Mouse (Mus musculus): Measurements from ENCODE around the gene Adgrg5. TPM values are rescaled to one million over a fixed set of nuclear protein-coding genes. Genes with fewer than 3 reads are reported as not detected.
A peak's percentile ranks its signal among the peaks of the same experiment; 100 is the strongest.

Adgrg5 gene
- polyA plus RNA-seq, 1 experiment from 2014 or later = 2.8 TPM

- Histone ChIP-seq H3K4me1 (ENCODE audit: control insufficient read depth, insufficient read depth, low read length) (peaks cover 44% of the 10 kb centered on the region), H3K4me2 (ENCODE audit: low read depth, low read length) (no peak overlapping the region), H3K9ac (ENCODE audit: low read depth, low read length) (no peak overlapping the region), H3K27me3 (replicated peaks; ENCODE audit: control insufficient read depth, insufficient read depth, low read length) (no peaks in the 10 kb centered on the region), H3K27ac (ENCODE audit: low read length) (0 out of 2 replicates have a peak overlapping the region, but pooled peaks have one; percentile 25), H3K9me3 (ENCODE audit: control insufficient read depth, low read length) (no peaks in the 10 kb centered on the region), H3K4me3 (ENCODE audit: low read length) (no peak overlapping the region), H3K36me3 (ENCODE audit: control insufficient read depth, insufficient read depth, low read length) (no peaks in the 10 kb centered on the region; the same call in 1 of the 2 replicates)
- WGBS = 39% methylated on average over 3 of the region's 3 CpGs
- ATAC-seq = no peak
Observed at GRCm38 (mm10) chr8:94914701-94915101, 8.8 kb upstream of the Adgrg5 start.

- Histone ChIP-seq H3K27me3 (replicated peaks; ENCODE audit: control insufficient read depth, insufficient read depth, low read length) (no peaks in the 10 kb centered on the region), H3K27ac (ENCODE audit: low read length) (peak overlapping the region; percentile 52; the same call in 1 of the 2 replicates), H3K9me3 (ENCODE audit: control insufficient read depth, low read length) (no peaks in the 10 kb centered on the region), H3K4me3 (ENCODE audit: low read length) (peak overlapping the region; percentile 65), H3K36me3 (ENCODE audit: control insufficient read depth, insufficient read depth, low read length) (no peaks in the 10 kb centered on the region; the same call in 1 of the 2 replicates), H3K4me1 (ENCODE audit: control insufficient read depth, insufficient read depth, low read length) (peaks cover 44% of the 10 kb centered on the region), H3K9ac (ENCODE audit: low read depth, low read length) (peak overlapping the region; percentile 80), H3K4me2 (ENCODE audit: low read depth, low read length) (peak overlapping the region; percentile 79)
- no peak for ATAC-seq
- WGBS = 52% methylated on average over 9 of the region's 9 CpGs
Observed at GRCm38 (mm10) chr8:94916311-94916959, 7.1 kb upstream of the Adgrg5 start.

- WGBS = 9% methylated on average over 10 of the region's 10 CpGs
- no peak; the same call in 1 of the 2 replicates for ATAC-seq
Observed at GRCm38 (mm10) chr8:94916960-94917324, 6.6 kb upstream of the Adgrg5 start.

GRCm38 (mm10) chr8:94917352-94917751 lies 6.1 kb upstream of the Adgrg5 start:
- Histone ChIP-seq H3K9ac (ENCODE audit: low read depth, low read length) (peak overlapping the region; percentile 80), H3K4me1 (ENCODE audit: control insufficient read depth, insufficient read depth, low read length) (peaks cover 46% of the 10 kb centered on the region), H3K9me3 (ENCODE audit: control insufficient read depth, low read length) (no peaks in the 10 kb centered on the region), H3K27ac (ENCODE audit: low read length) (peak overlapping the region; percentile 72), H3K4me3 (ENCODE audit: low read length) (peak overlapping the region; percentile 65), H3K4me2 (ENCODE audit: low read depth, low read length) (peak overlapping the region; percentile 79), H3K36me3 (ENCODE audit: control insufficient read depth, insufficient read depth, low read length) (no peaks in the 10 kb centered on the region; the same call in 1 of the 2 replicates), H3K27me3 (replicated peaks; ENCODE audit: control insufficient read depth, insufficient read depth, low read length) (no peaks in the 10 kb centered on the region)
- ATAC-seq = peak; percentile 94
- under 1% methylated on average over 27 of the region's 27 CpGs for WGBS

More at GRCm38 (mm10) chr8:94916960-94917324, 6.6 kb upstream of the Adgrg5 start:
- peak overlapping the region; percentile 52; the same call in 1 of the 2 replicates for H3K27ac ChIP-seq (ENCODE audit: low read length)
- peaks cover 44% of the 10 kb centered on the region for H3K4me1 ChIP-seq (ENCODE audit: control insufficient read depth, insufficient read depth, low read length)
- H3K9me3 ChIP-seq (ENCODE audit: control insufficient read depth, low read length) = no peaks in the 10 kb centered on the region
- no peaks in the 10 kb centered on the region; the same call in 1 of the 2 replicates for H3K36me3 ChIP-seq (ENCODE audit: control insufficient read depth, insufficient read depth, low read length)
- peak overlapping the region; percentile 79 for H3K4me2 ChIP-seq (ENCODE audit: low read depth, low read length)
- peak overlapping the region; percentile 80 for H3K9ac ChIP-seq (ENCODE audit: low read depth, low read length)
- no peaks in the 10 kb centered on the region for H3K27me3 ChIP-seq (replicated peaks; ENCODE audit: control insufficient read depth, insufficient read depth, low read length)
- peak overlapping the region; percentile 65 for H3K4me3 ChIP-seq (ENCODE audit: low read length)

DNA sequence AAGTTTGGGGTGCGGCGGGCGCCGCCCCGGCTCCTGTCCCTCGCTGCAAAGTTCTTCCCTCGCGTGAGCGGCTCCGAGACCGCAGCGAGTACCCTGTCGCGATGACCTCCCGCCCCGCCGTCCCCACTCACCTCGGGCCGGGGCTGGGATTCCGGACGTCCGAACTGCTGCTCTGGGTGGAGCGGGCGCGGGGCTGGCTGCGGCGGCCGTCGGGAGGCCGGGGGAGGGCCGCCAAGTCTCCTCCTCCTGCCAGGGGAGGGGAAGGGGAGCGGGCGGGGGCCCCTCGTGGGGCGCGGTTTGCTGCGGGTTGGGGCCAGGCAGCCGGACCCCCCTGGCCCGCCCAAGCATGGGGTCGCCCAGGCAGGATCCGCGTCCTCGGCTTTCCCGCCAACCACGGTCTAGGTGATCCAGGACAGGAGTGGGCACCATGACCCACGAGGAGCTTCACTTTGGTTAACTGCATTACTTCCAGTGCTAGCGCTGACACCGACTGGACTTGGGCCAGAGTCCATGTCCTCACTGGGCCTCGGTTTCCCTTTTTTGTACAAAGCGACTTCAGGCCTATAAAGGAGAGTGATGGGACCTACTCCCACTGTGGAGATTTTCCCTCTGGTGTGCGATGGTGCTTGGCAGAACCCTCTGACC lies 5.5 kb upstream of the Adgrg5 start, which contains the start of gene Ccdc102a:
Gene Ccdc102a (minus strand): TSS at position 248 of the 645 bp plus-strand sequence.
- peaks cover 51% of the 10 kb centered on the region for H3K4me1 ChIP-seq (ENCODE audit: control insufficient read depth, insufficient read depth, low read length)
- H3K9me3 ChIP-seq (ENCODE audit: control insufficient read depth, low read length) = no peaks in the 10 kb centered on the region
- ATAC-seq = peak; percentile 73

DNA sequence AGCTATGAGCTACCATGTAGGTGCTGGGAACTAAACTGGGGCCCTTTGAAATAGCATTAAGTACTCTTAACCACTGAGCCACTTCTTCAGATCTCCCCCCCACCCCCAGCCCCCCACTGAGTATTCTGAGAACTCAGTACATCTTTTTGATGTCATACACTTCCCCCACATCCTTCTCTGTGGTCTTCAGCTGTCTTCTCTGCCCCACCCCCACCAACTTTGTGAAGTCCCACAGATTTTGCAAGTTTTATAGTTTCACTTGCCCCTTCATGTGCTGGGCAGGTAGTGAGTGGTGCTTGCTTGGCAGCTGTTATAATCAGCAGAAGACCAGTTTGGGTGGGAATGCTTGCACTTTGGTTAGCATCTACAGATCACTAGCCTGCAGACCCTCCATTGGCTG lies 4.2 kb upstream of the Adgrg5 start:
- no peak overlapping the region for H3K9ac ChIP-seq (ENCODE audit: low read depth, low read length)
- H3K36me3 ChIP-seq (ENCODE audit: control insufficient read depth, insufficient read depth, low read length) = no peaks in the 10 kb centered on the region
- H3K4me1 ChIP-seq (ENCODE audit: control insufficient read depth, insufficient read depth, low read length) = peaks cover 39% of the 10 kb centered on the region
- no peaks in the 10 kb centered on the region for H3K9me3 ChIP-seq (ENCODE audit: control insufficient read depth, low read length)
- no peak overlapping the region for H3K4me2 ChIP-seq (ENCODE audit: low read depth, low read length)
- H3K4me3 ChIP-seq (ENCODE audit: low read length) = no peak overlapping the region
- no peak overlapping the region for H3K27ac ChIP-seq (ENCODE audit: low read length)
- H3K27me3 ChIP-seq (replicated peaks; ENCODE audit: control insufficient read depth, insufficient read depth, low read length) = no peaks in the 10 kb centered on the region
- no peak for ATAC-seq

More for the DNA sequence above, 5.5 kb upstream of the Adgrg5 start, which contains the start of gene Ccdc102a:
- Histone ChIP-seq H3K27ac (ENCODE audit: low read length) (peak within 1 kb of the TSS; percentile 72), H3K27me3 (replicated peaks; ENCODE audit: control insufficient read depth, insufficient read depth, low read length) (no peaks in the 10 kb centered on the region), H3K9ac (ENCODE audit: low read depth, low read length) (peak within 1 kb of the TSS; percentile 80), H3K4me3 (ENCODE audit: low read length) (peak within 1 kb of the TSS; percentile 65), H3K4me2 (ENCODE audit: low read depth, low read length) (peak within 1 kb of the TSS; percentile 79), H3K36me3 (ENCODE audit: control insufficient read depth, insufficient read depth, low read length) (no peaks in the 10 kb centered on the region)
- WGBS = 3% methylated on average over 48 of the region's 51 CpGs

- ATAC-seq = no peak
- H3K4me2 ChIP-seq (ENCODE audit: low read depth, low read length) = no peak overlapping the region
- H3K27ac ChIP-seq (ENCODE audit: low read length) = no peak overlapping the region
- 55% methylated on average over 6 of the region's 6 CpGs for WGBS
- H3K4me3 ChIP-seq (ENCODE audit: low read length) = no peak overlapping the region
- H3K27me3 ChIP-seq (replicated peaks; ENCODE audit: control insufficient read depth, insufficient read depth, low read length) = no peaks in the 10 kb centered on the region
- H3K9me3 ChIP-seq (ENCODE audit: control insufficient read depth, low read length) = no peaks in the 10 kb centered on the region
- H3K36me3 ChIP-seq (ENCODE audit: control insufficient read depth, insufficient read depth, low read length) = no peaks in the 10 kb centered on the region
- H3K4me1 ChIP-seq (ENCODE audit: control insufficient read depth, insufficient read depth, low read length) = peaks cover 12% of the 10 kb centered on the region
- H3K9ac ChIP-seq (ENCODE audit: low read depth, low read length) = no peak overlapping the region
Observed at GRCm38 (mm10) chr8:94922176-94922575, 1.3 kb upstream of the Adgrg5 start.

GRCm38 (mm10) chr8:94922602-94923001 lies 892 bp upstream of the Adgrg5 start:
- H3K36me3 ChIP-seq (ENCODE audit: control insufficient read depth, insufficient read depth, low read length) = no peaks in the 10 kb centered on the region
- peak; percentile 32; the same call in 1 of the 2 replicates for ATAC-seq
- peaks cover 12% of the 10 kb centered on the region for H3K4me1 ChIP-seq (ENCODE audit: control insufficient read depth, insufficient read depth, low read length)
- H3K9ac ChIP-seq (ENCODE audit: low read depth, low read length) = no peak overlapping the region
- H3K27me3 ChIP-seq (replicated peaks; ENCODE audit: control insufficient read depth, insufficient read depth, low read length) = no peaks in the 10 kb centered on the region
- H3K9me3 ChIP-seq (ENCODE audit: control insufficient read depth, low read length) = no peaks in the 10 kb centered on the region
- no peak overlapping the region for H3K4me2 ChIP-seq (ENCODE audit: low read depth, low read length)
- WGBS = 18% methylated on average over 8 of the region's 8 CpGs
- no peak overlapping the region for H3K4me3 ChIP-seq (ENCODE audit: low read length)
- H3K27ac ChIP-seq (ENCODE audit: low read length) = no peak overlapping the region

GRCm38 (mm10) chr8:94928227-94928626 lies 4.7 kb downstream of the Adgrg5 start:
- no peak for ATAC-seq
- Histone ChIP-seq H3K9ac (ENCODE audit: low read depth, low read length) (no peak overlapping the region), H3K4me2 (ENCODE audit: low read depth, low read length) (no peak overlapping the region), H3K27ac (ENCODE audit: low read length) (no peak overlapping the region), H3K27me3 (replicated peaks; ENCODE audit: control insufficient read depth, insufficient read depth, low read length) (no peaks in the 10 kb centered on the region), H3K36me3 (ENCODE audit: control insufficient read depth, insufficient read depth, low read length) (no peaks in the 10 kb centered on the region), H3K4me3 (ENCODE audit: low read length) (no peak overlapping the region), H3K9me3 (ENCODE audit: control insufficient read depth, low read length) (no peaks in the 10 kb centered on the region), H3K4me1 (ENCODE audit: control insufficient read depth, insufficient read depth, low read length) (no peaks in the 10 kb centered on the region)
- 73% methylated on average over 3 of the region's 3 CpGs for WGBS

All from intestine, embryonic 16.5 days (tissue).